Mouse (Mus musculus): ENCODE data around the gene Podxl2.

- no peak for TF ChIP-seq POLR2A (IDR thresholded peaks at IDR 0.05; ENCODE audit: control insufficient read depth, extremely low read depth, insufficient read depth, low read length, poor library complexity)
- TF ChIP-seq CTCF (IDR thresholded peaks at IDR 0.05; ENCODE audit: borderline replicate concordance, control insufficient read depth, extremely low read depth, insufficient read depth, low read length, poor library complexity) = no peak
Measured at GRCm38 (mm10) chr6:88915510-88915909, 40.7 kb upstream of the Podxl2 start.

All from thymus, adult 2 months (tissue).